ENCODE assay signal across 8 mouse cellular contexts in genomic region chr11:104581446-104582307, GRCm38 (mm10). TPM values are rescaled to one million over a fixed set of nuclear protein-coding genes. Genes with fewer than 3 reads are reported as not detected.
DNase-seq lines count a peak whose midpoint lies in the region; ATAC-seq and TF ChIP-seq lines count a peak whose summit lies in the region.

No protein-coding gene starts in this region.

- no peaks in the 10 kb centered on the region for H3K9me3 ChIP-seq in embryonic facial prominence, embryonic 14.5 days (ENCODE audit: control insufficient read depth, low read length)
- H3K9me3 ChIP-seq in lung, embryonic 14.5 days (ENCODE audit: low read depth, low read length): no peaks in the 10 kb centered on the region

- peak overlapping the region; percentile 14; the same call in 1 of the 2 replicates for H3K4me3 ChIP-seq in layer of hippocampus, adult 2 months
- peak overlapping the region; percentile 21 for H3K4me3 ChIP-seq in embryonic facial prominence, embryonic 14.5 days (ENCODE audit: low read depth, low read length)
- no peak overlapping the region for H3K4me3 ChIP-seq in lung, embryonic 14.5 days (ENCODE audit: low read depth, low read length)
- peak overlapping the region; percentile 28; the same call in 1 of the 2 replicates for H3K4me3 ChIP-seq in thymus, adult 2 months (ENCODE audit: control insufficient read depth, insufficient read depth, low read length)

- intact Hi-C loops in gastrocnemius, postnatal 36 days (cut with DNase I): no loop called here

- 21% methylated on average over 18 of the region's 18 CpGs for WGBS in embryonic facial prominence, embryonic 14.5 days
- 40% methylated on average over 18 of the region's 18 CpGs for WGBS in lung, embryonic 14.5 days
- 5% methylated on average over 18 of the region's 18 CpGs for WGBS in thymus, adult 2 months

- no peaks in the 10 kb centered on the region for H3K27me3 ChIP-seq in embryonic facial prominence, embryonic 14.5 days (replicated peaks; ENCODE audit: control insufficient read depth, insufficient read depth, low read length)
- no peaks in the 10 kb centered on the region for H3K27me3 ChIP-seq in lung, embryonic 14.5 days (ENCODE audit: insufficient read depth, low read length)
- H3K27me3 ChIP-seq in thymus, adult 2 months (ENCODE audit: control insufficient read depth, insufficient read depth, low read length): no peaks in the 10 kb centered on the region

- no peaks in the 10 kb centered on the region for H3K36me3 ChIP-seq in embryonic facial prominence, embryonic 14.5 days (ENCODE audit: control insufficient read depth, insufficient read depth, low read length)
- no peaks in the 10 kb centered on the region for H3K36me3 ChIP-seq in lung, embryonic 14.5 days (ENCODE audit: insufficient read depth)
- H3K36me3 ChIP-seq in thymus, adult 2 months (ENCODE audit: control insufficient read depth, insufficient read depth, low read length): no peaks in the 10 kb centered on the region

- DNase-seq in layer of hippocampus, adult 2 months (ENCODE audit: low spot score in 2 of 2): no peak
- no peak for DNase-seq in layer of hippocampus, adult 18-20 months (ENCODE audit: low spot score in 2 of 2)
- DNase-seq in embryonic facial prominence, embryonic 14.5 days (ENCODE audit: low spot score): peak; percentile 74
- peak; percentile 69 for DNase-seq in lung, embryonic 14.5 days
- peak; percentile 30 for DNase-seq in thymus, adult 2 months
- no peak for DNase-seq in gastrocnemius, postnatal 36 days
- DNase-seq in gastrocnemius, postnatal 25 days: no peak
- no peak for DNase-seq in Muller cell, postnatal 12 days (ENCODE audit: inconsistent ontology term)

- TF ChIP-seq POLR2A in thymus, adult 2 months (IDR thresholded peaks at IDR 0.05; ENCODE audit: control insufficient read depth, extremely low read depth, insufficient read depth, low read length, poor library complexity): no peak

- no peak for TF ChIP-seq CTCF in layer of hippocampus, adult 2 months (conservative IDR thresholded peaks at IDR 0.05)
- TF ChIP-seq CTCF in lung, embryonic 14.5 days (IDR thresholded peaks at IDR 0.05; ENCODE audit: low read depth): no peak
- TF ChIP-seq CTCF in thymus, adult 2 months (IDR thresholded peaks at IDR 0.05; ENCODE audit: borderline replicate concordance, control insufficient read depth, extremely low read depth, insufficient read depth, low read length, poor library complexity): no peak

- peaks cover 12% of the 10 kb centered on the region; the same call in 1 of the 2 replicates for H3K4me1 ChIP-seq in embryonic facial prominence, embryonic 14.5 days (ENCODE audit: control insufficient read depth, insufficient read depth, low read length)
- no peaks in the 10 kb centered on the region for H3K4me1 ChIP-seq in lung, embryonic 14.5 days (ENCODE audit: insufficient read depth)
- peaks cover 16% of the 10 kb centered on the region for H3K4me1 ChIP-seq in thymus, adult 2 months (replicated peaks; ENCODE audit: control insufficient read depth, insufficient read depth, low read length)

- H3K9ac ChIP-seq in embryonic facial prominence, embryonic 14.5 days (ENCODE audit: low read depth, low read length): peak overlapping the region; percentile 32; the same call in 1 of the 2 replicates
- H3K9ac ChIP-seq in lung, embryonic 14.5 days: 0 out of 2 replicates have a peak overlapping the region, but pooled peaks have one; percentile 2

- H3K27ac ChIP-seq in layer of hippocampus, adult 2 months: peak overlapping the region; percentile 52; the same call in 1 of the 2 replicates
- H3K27ac ChIP-seq in embryonic facial prominence, embryonic 14.5 days (replicated peaks; ENCODE audit: low read depth, low read length): no peak overlapping the region
- H3K27ac ChIP-seq in lung, embryonic 14.5 days (ENCODE audit: low read depth): peak overlapping the region; percentile 19; the same call in 1 of the 2 replicates
- H3K27ac ChIP-seq in thymus, adult 2 months (ENCODE audit: control insufficient read depth, insufficient read depth, low read length): peak overlapping the region; percentile 51; the same call in 1 of the 2 replicates

- peak overlapping the region; percentile 50 for H3K4me2 ChIP-seq in embryonic facial prominence, embryonic 14.5 days (ENCODE audit: low read depth, low read length)
- H3K4me2 ChIP-seq in lung, embryonic 14.5 days: peak overlapping the region; percentile 16

- no peak for ATAC-seq in embryonic facial prominence, embryonic 14.5 days (ENCODE audit: low read depth)
- ATAC-seq in lung, embryonic 14.5 days (ENCODE audit: insufficient read depth): no peak

RNA-seq across cellular contexts. Expression of gene Itgb3, which starts 26.1 kb away (rescaled TPM):
- total RNA-seq in layer of hippocampus, adult 2 months (2021): 1 to 10 TPM; 1.3 to 1.4 TPM
- total RNA-seq in layer of hippocampus, adult 18-20 months (2021): 1 to 10 TPM; 1.1 to 1.2 TPM
- polyA plus RNA-seq in embryonic facial prominence, embryonic 14.5 days (2014; fragmentation: Nextera tagmentation; extraction: Ambion mirVana): 2.1 and 2.6 TPM in 2 replicates
- polyA plus RNA-seq in lung, embryonic 14.5 days (2014; fragmentation: Nextera tagmentation; extraction: Ambion mirVana): 1.9 and 2.1 TPM in 2 replicates
- polyA plus RNA-seq in thymus, adult 2 months (2012; rRNA removed): 12.1 and 14.7 TPM in 2 replicates
- under 1 TPM; 0.66 to 0.76 TPM for total RNA-seq in gastrocnemius, postnatal 36 days (2021)
- total RNA-seq in gastrocnemius, postnatal 25 days (2021): 1 to 10 TPM; 1.2 to 1.7 TPM

RNA-seq across cellular contexts. Expression of gene Myl4, which starts 31.2 kb away (rescaled TPM):
- total RNA-seq in layer of hippocampus, adult 2 months (2021): 1 to 10 TPM; 2.7 to 2.9 TPM
- total RNA-seq in layer of hippocampus, adult 18-20 months (2021): 1 to 10 TPM; 2.3 to 3.0 TPM
- polyA plus RNA-seq in embryonic facial prominence, embryonic 14.5 days (2014; fragmentation: Nextera tagmentation; extraction: Ambion mirVana): 391 and 492 TPM in 2 replicates
- 9.8 and 52.1 TPM in 2 replicates for polyA plus RNA-seq in lung, embryonic 14.5 days (2014; fragmentation: Nextera tagmentation; extraction: Ambion mirVana)
- polyA plus RNA-seq in thymus, adult 2 months (2012; rRNA removed): 27.7 and 60.8 TPM in 2 replicates
- total RNA-seq in gastrocnemius, postnatal 36 days (2021): 1 to 10 TPM; 5.5 to 6.4 TPM
- total RNA-seq in gastrocnemius, postnatal 25 days (2021): 10 to 100 TPM in 1 of 2 experiments, 1 to 10 TPM in 1; 9.0 to 10.6 TPM

RNA-seq across cellular contexts. Expression of gene Cdc27, which starts 31.3 kb away (rescaled TPM):
- total RNA-seq in layer of hippocampus, adult 2 months (2021): 10 to 100 TPM; 54.5 to 57.3 TPM
- 10 to 100 TPM; 53.2 to 57.7 TPM for total RNA-seq in layer of hippocampus, adult 18-20 months (2021)
- polyA plus RNA-seq in embryonic facial prominence, embryonic 14.5 days (2014; fragmentation: Nextera tagmentation; extraction: Ambion mirVana): 44.7 and 47.1 TPM in 2 replicates
- 47.7 and 51.0 TPM in 2 replicates for polyA plus RNA-seq in lung, embryonic 14.5 days (2014; fragmentation: Nextera tagmentation; extraction: Ambion mirVana)
- polyA plus RNA-seq in thymus, adult 2 months (2012; rRNA removed): 10.6 and 11.8 TPM in 2 replicates
- total RNA-seq in gastrocnemius, postnatal 36 days (2021): 10 to 100 TPM; 24.9 to 25.2 TPM
- total RNA-seq in gastrocnemius, postnatal 25 days (2021): 10 to 100 TPM; 24.5 to 25.0 TPM

Comparison
In these comparisons a context has a peak if more than half of its experiments do, and no peak if none do; other contexts are left out.
1. DNase-seq: peak in embryonic facial prominence, embryonic 14.5 days (single experiment), lung, embryonic 14.5 days (single experiment) and thymus, adult 2 months (single experiment); none in layer of hippocampus, adult 2 months (0 of 2), layer of hippocampus, adult 18-20 months (0 of 2), gastrocnemius, postnatal 36 days (0 of 2), gastrocnemius, postnatal 25 days (single experiment) and Muller cell, postnatal 12 days (single experiment).